Mouse (Mus musculus): ENCODE data around the gene Nmral1.
"Not testable (repeated sequence)": the region's sequence is repeated elsewhere in the genome, so short reads cannot be mapped to it uniquely, and the experiment has no call there.

The Nmral1 gene

DNA sequence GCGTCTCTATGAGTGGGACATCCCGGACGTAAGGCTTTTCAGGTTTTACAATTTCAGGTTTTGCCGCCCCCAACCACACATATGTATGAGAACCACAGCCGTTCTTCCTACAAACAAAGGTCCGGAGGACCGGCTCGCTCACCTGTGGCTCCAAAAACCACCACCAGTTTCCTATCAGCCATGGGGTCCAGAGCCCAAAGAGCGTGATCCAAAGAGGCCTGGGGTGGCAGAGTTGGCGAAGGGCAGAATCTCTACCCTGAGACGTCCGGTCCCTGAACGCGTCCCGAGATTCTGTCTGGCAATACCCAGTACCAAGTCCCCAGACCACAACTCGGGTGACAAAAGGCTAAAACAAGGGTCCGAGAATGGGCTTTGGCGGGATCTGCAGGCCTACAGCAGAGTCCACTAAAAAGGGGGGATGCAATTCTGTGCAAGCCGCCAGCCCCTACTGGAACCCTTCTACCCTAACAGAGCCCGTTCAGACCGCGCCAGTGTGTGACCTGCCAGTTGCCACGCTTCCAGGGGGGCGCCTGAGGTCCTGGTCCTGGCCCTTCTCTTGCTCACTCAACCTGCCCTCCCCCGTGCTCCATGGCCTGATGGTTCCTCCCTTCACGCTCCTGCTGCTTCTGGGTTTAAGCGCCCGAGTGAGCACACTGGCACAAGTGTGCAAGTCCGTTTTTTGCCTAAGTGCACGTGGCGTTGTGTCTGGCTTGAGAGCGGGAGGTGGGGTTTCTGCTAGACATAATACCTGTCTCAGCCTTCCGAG is at the start of gene Nmral1:
Gene Nmral1, minus strand, starts transcription at position 604 of the 766 bp plus-strand sequence.
- no peak for DNase-seq (ENCODE audit: low read depth)

DNA sequence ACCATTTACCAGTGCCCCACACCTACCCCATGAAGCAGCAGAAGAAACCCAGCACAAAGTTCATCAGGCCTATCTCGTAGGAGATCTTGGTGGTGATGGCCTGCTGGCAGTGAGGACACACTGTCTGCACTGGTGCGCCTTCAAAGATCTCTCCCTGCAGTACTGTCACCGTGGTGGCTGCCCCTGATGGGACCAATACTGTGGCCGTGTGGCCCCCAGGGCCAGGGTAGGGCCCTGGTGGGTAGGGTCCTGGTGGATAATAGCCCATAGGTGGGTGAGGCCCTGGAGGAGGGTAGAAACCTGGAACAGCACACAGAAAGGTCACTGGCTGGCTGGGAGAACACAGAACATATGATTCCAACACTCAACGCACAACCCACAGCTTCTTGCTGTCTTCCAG is 49.6 kb upstream of the Nmral1 start:
- no peak for DNase-seq (ENCODE audit: low read depth)

- no peak for DNase-seq (ENCODE audit: low read depth)
These were observed 48.0 kb upstream of the Nmral1 start for GRCm38 (mm10) chr16:4767012-4767790.

- no peak for DNase-seq (ENCODE audit: low read depth)
These were observed 46.7 kb upstream of the Nmral1 start for GRCm38 (mm10) chr16:4765852-4766251.

DNA sequence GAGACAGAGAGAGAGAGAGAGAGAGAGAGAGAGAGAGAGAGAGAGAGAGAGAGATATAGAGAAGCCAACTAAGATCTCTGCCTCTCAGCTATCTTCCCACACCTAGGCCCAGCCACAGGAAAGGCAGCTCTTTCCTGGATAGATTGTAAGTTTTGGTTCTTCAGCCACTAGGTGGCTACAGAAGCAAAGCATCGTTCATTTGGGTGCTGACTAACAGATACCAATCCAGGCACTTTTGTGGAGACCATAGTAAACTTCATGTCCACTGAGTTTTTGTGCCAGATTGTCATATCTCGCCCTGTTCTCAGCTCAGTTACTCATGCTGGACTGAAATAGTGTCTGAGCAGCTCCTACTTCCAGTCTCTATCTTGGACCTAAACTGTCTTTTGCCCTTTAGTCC is 44.1 kb upstream of the Nmral1 start:
- peak; percentile 28 for DNase-seq (ENCODE audit: low read depth)

- DNase-seq (ENCODE audit: low read depth), result no peak
These were observed 43.3 kb upstream of the Nmral1 start for GRCm38 (mm10) chr16:4762437-4762836.

DNA sequence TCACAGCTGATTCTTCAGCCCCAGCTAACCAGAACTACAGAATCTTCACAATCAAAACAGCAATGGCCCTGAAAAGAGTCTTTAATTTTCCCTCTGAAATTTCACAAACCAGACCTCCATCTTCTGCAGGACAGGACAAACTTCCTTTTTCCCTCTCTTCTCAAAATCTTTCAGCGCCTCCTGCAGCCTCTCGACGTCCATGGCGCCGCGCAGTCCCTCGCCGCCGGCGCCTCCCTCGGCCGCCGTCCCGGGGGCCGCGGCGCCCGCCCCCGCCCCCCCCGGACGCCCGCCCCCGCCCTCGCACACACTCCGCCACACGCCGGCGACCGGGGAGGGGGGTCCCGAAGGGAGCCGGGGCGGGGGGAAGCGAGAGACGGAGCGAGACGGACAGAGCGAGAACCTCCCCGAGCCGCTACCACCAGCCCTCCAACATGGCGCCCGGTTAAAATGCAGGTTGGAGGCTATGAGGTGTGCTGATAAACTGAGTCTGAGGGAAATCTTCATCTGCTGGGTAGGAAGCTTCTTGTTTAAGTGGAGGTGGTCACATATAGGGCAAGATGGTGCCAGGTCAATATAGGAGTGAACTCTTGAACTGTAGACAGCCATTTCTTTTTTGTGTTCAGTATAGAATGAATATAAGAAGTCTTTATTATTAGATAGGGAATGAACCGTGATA is 37.6 kb upstream of the Nmral1 start:
- not testable (repeated sequence) for DNase-seq (ENCODE audit: low read depth)

DNA sequence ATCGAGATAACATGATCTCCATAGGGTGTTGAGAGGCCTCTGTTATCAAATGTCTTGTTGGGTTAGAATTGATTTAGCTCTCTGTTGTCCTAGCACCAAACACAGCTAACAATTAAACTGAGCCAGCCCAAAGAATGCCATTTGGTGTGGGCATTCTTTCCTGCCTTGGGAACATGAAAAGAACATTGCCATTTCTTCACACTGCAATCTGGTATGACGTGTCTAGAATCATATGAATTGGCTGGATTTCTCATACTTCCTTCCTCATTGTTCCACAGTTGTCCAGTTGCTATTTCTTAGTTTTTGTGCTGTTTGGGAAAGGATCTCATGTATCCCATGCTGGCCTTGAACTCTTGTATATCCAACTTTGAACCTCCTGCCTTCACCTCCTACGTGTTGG is 34.9 kb upstream of the Nmral1 start:
- no peak for DNase-seq (ENCODE audit: low read depth)

- DNase-seq (ENCODE audit: low read depth), result no peak
These were observed 33.0 kb upstream of the Nmral1 start for GRCm38 (mm10) chr16:4752155-4752554.

- no peak for DNase-seq (ENCODE audit: low read depth)
These were observed 23.0 kb upstream of the Nmral1 start for GRCm38 (mm10) chr16:4742186-4742585.

DNA sequence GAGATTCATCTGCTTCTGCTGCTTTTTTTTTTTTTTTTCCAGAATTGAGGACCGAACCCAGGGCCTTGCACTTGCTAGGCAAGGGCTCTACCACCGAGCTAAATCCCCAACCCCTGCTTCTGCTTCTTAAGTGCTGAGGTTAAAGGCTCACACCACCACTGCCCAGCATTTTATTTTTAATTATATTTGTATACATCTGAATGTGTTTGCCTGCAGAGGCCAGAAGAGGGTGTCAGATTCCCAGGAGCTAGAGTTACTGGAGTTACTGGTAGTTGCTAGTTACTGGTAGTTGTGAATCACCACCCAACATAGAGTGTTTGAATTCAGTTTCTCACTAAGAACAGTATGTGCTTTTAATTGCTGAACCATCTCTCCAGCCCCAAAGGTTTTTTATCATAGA is 20.8 kb upstream of the Nmral1 start:
- DNase-seq (ENCODE audit: low read depth), result no peak

DNA sequence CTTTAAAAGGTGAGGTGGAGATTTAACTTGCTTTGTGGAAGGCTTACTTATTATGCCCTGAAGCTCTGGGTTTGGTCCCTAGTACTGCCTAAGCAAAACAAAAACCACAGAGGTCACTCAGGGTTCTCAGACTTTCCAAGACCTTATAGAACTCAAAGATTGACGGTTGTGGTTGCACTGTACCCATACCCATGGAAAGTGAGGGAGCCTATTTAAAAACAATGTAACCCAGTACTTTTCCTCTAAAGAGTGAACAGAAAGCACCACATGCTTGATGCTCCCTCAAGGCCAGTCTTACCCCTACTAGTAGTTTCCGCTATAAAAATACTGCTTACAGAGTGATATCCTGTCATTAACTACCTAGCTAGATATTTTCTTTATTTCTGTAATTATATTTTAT is 17.1 kb upstream of the Nmral1 start:
- DNase-seq (ENCODE audit: low read depth), result no peak

DNA sequence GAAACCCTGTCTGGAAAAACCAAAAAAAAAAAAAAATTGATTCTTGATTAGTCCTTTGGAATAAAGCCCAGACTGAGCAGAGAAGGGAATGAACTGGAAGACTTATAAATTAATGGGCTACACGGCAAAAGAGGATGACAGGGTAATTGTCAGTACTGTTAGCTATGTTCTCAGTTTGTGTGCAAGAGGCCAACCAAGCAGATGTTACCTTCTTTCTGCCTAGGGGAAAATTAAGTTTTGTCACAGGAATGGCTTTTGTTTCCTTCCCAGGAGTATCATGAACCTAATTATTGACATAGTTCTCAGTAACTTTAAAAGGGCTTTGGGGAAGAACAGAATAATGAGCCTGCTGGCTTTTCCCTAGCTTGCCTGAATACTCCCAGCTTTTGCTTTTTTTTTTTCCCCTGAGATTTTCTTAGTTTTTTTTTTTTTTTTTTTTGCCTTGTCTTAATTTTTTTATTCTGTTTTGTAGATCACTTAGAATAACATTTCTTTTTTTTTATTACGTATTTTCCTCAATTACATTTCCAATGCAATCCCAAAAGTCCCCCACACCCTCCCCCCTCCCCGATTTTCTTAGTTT is 11.7 kb upstream of the Nmral1 start:
- no peak for DNase-seq (ENCODE audit: low read depth)

- no peak for DNase-seq (ENCODE audit: low read depth)
These were observed 8.8 kb upstream of the Nmral1 start for GRCm38 (mm10) chr16:4727963-4728362.

DNA sequence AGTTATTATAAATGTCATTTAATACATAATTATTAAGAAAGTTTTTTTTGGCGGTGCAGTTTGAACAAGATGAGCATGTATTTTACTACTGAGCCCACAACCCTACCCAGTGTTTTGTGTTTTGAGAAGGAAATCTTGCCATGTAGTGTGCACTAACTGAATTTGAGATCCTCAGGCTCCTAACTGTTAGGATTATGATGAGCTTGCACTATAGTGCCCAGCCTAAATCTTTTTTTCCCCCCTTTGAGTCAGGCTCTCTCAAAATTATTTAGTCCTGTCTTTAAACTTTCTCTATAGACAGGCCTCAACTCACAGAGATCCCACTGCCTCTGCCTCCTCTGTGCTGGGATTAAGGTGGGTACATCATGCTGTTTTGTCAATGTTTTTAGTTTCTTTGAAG is 8.4 kb upstream of the Nmral1 start:
- no peak for DNase-seq (ENCODE audit: low read depth)

GRCm38 (mm10) chr16:4726528-4727128 is 7.5 kb upstream of the Nmral1 start:
- no peak for DNase-seq (ENCODE audit: low read depth)

DNA sequence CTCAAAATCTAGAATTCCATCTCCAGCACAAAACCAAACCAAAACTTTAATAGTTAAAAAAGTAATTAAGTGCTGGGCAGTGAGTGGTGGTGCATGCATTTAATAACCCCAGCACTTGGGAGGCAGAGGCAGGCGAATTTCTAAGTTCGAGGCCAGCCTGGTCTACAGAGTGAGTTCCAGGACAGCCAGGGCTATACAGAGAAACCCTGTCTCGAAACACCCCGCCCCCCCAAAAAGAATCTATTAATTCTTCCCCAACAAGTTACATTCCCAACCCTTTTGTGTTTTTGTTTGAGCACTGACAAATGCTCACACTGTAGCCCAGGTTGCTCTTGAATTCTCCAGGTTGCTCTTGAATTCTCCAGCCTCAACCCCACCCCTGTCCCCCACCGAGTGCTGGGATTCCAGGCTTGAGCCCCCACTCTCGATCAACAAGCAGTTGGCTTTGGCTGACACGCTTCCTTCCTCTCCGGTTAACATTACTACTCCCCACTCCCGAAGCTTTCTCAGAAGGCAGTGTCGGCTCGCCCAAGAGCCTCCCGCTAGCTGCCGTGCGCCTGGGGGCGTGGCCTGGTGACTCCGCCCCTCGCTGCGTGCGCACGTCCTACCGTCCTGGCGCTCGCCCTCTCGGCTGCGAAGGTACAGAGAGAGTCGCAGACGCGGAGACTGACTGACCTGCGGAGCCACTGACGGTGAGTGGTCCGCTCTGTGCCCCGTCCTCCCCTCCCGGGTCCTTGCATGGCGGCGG is 6.8 kb upstream of the Nmral1 start, which contains the start of gene Hmox2:
Gene Hmox2, plus strand, starts transcription at position 582 of the 748 bp plus-strand sequence.
- DNase-seq (ENCODE audit: low read depth), result peak; percentile 73

- no peak for DNase-seq (ENCODE audit: low read depth)
These were observed 6.1 kb upstream of the Nmral1 start for GRCm38 (mm10) chr16:4725266-4725665.

DNA sequence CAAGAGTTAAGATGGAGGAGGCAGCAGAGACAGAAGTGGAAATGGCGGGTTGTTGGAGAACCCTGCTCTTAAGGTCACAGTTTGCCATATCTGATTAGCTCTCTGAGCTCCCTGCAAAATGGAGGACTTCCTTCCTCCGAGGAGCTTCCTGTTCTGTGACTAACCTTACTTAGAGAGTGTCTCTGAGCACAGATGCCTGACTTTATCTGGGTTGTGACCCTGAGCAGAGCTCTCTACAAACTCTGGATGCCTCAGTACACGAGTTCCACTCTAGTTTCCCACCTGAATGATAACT is 3.7 kb upstream of the Nmral1 start:
- DNase-seq (ENCODE audit: low read depth), result no peak

DNA sequence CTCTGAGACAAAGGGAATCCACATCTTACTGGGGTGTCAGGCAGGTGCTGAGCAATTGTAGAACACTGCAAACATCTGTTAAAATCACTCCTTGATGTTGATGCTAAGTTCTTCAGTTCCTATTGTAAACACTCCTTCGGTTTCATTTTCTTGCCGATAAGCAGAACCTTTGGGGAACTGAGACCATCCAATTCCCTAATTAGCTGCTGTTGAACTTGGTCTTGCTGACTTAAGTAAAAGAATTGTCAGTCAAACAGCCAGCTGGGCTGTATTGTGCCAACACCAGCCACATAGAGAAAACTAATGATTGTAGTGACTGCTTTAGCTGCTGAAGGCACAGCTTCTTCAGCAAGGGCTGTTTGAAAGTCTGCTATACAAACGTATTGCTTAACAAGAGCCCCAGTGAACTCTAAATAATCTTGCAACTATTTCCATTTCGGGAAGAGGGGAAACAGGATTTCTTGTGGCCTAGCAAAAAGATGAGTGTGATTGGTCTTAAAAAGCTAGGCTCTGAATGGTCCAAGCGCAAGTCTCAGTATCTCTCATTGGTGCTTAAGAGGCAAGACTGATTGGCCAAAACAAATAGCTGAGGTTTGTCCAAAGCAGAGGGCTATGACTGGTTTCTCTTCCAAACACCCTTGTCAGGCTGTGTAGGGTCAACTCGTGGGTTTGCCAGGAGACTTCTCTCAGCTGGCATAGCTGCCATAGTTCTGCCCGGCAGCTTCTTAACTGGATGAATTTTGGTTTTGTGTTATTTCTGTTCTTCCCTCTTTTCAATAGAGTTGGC is 3.2 kb upstream of the Nmral1 start:
- DNase-seq (ENCODE audit: low read depth), result no peak

DNA sequence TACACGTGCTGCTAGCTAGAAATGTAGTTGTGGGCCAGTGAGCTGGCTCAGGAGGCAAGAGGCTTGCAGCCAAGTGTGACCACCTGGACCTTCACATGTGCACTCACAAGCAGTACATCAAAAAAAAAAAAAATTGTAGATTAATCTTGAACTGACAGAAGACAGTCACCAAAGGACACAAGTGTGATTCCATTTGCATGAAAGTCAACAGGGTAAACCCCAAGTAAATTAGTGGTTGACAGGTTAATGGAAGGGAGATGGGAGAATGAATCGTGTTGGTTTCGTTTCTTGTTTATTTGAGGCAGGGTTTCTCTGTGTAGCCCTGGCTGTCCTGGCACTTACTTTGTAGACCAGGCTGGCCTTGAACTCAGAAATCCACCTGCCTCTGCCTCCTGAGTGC is 1.3 kb downstream of the Nmral1 start:
- no peak for DNase-seq (ENCODE audit: low read depth)

All from fibroblast of lung, adult 2 months (primary cell).